Mouse (Mus musculus) MEL (cell line): ENCODE measurements around the gene Ppp1r9b. TPM values are rescaled to one million over a fixed set of nuclear protein-coding genes. Genes with fewer than 3 reads are reported as not detected.
A peak's percentile ranks its signal among the peaks of the same experiment; 100 is the strongest.
"Not testable (repeated sequence)": the region's sequence is repeated elsewhere in the genome, so short reads cannot be mapped to it uniquely, and the experiment has no call there.

Experiments
- DNase-seq: peaks from one replicate; pipeline ENCODE4 v3.0.0; 2011; ENCODE audit warnings: low read depth, low spot score
- H3K27ac ChIP-seq: 2 replicates; pipeline ENCODE4 v1.5.1; 2012; ENCODE audit warnings: low read depth, mild to moderate bottlenecking, control low read depth, low read length, moderate library complexity; ENCODE audit not compliant: control insufficient read depth
- H3K27me3 ChIP-seq, 2 experiments: fragments of 150-350 bp in 1 of 2; sonication (generic) in 1 of 2; 2 replicates each; pipeline ENCODE4 v1.6.1; 2012; ENCODE audit warnings: low read length in 2 of 2, mild to moderate bottlenecking in 2 of 2, improper control_type of control experiment in 1 of 2, moderate library complexity in 1 of 2; ENCODE audit not compliant: insufficient read depth in 2 of 2, control insufficient read depth in 1 of 2
- H3K36me3 ChIP-seq, 2 experiments: 2 replicates each; pipeline ENCODE4 v1.6.1; 2012 to 2014; ENCODE audit warnings: low read length in 2 of 2, improper control_type of control experiment in 1 of 2, inconsistent platforms in 1 of 2, mild to moderate bottlenecking in 1 of 2; ENCODE audit not compliant: insufficient read depth in 2 of 2, control insufficient read depth in 1 of 2
- H3K4me1 ChIP-seq, 2 experiments: fragments of 150-350 bp in 1 of 2; sonication (generic) in 1 of 2; 2 replicates each; pipeline ENCODE4 v1.6.1; 2012; ENCODE audit warnings: low read length in 2 of 2, improper control_type of control experiment in 1 of 2, mild to moderate bottlenecking in 1 of 2; ENCODE audit not compliant: insufficient read depth in 2 of 2, control insufficient read depth in 1 of 2
- H3K4me3 ChIP-seq, 2 experiments: fragments of 150-350 bp in 1 of 2; sonication (generic) in 1 of 2; 2 replicates each; pipeline ENCODE4 v1.5.1; 2012; ENCODE audit warnings: low read depth in 2 of 2, low read length in 2 of 2, mild to moderate bottlenecking in 2 of 2, moderate library complexity in 2 of 2, control low read depth in 1 of 2, improper control_type of control experiment in 1 of 2; ENCODE audit not compliant: control insufficient read depth in 1 of 2, insufficient read depth in 1 of 2
- H3K79me2 ChIP-seq: 2 replicates; pipeline ENCODE4 v1.6.1; 2012; ENCODE audit warnings: mild to moderate bottlenecking, low read length, moderate library complexity; ENCODE audit not compliant: control insufficient read depth, poor library complexity, insufficient read depth
- H3K9ac ChIP-seq: 2 replicates; pipeline ENCODE4 v1.6.1; 2012; ENCODE audit warnings: low read depth, mild to moderate bottlenecking, control low read depth, low read length, moderate library complexity; ENCODE audit not compliant: control insufficient read depth, poor library complexity, severe bottlenecking
- H3K9me3 ChIP-seq: fragments of 150-350 bp; sonication (generic); replicated peaks from 2 replicates; pipeline ENCODE4 v1.6.1; 2012; ENCODE audit warnings: mild to moderate bottlenecking, low read length, improper control_type of control experiment, moderate library complexity; ENCODE audit not compliant: insufficient read depth
- BHLHE40 ChIP-seq: IDR thresholded peaks from 2 replicates; pipeline ENCODE4 v1.6.1; 2012; ENCODE audit warnings: low read depth, mild to moderate bottlenecking, inconsistent platforms, low read length, improper control_type of control experiment, borderline replicate concordance
- CHD1 ChIP-seq: IDR thresholded peaks from 2 replicates; pipeline ENCODE4 v1.6.1; 2012; ENCODE audit warnings: low read depth, mild to moderate bottlenecking, inconsistent platforms, low read length, improper control_type of control experiment
- ELF1 ChIP-seq: IDR thresholded peaks from 2 replicates; pipeline ENCODE4 v1.6.1; 2014; ENCODE audit warnings: low read depth, mild to moderate bottlenecking, inconsistent platforms, low read length, improper control_type of control experiment, moderate library complexity
- EP300 ChIP-seq, 2 experiments: IDR thresholded peaks; 2 replicates each; pipeline ENCODE4 v1.6.1; 2011; ENCODE audit warnings: improper control_type of control experiment in 2 of 2, low read length in 2 of 2, low read depth in 1 of 2, mild to moderate bottlenecking in 1 of 2
- ETS1 ChIP-seq: IDR thresholded peaks from 2 replicates; pipeline ENCODE4 v1.6.1; 2012; ENCODE audit warnings: low read depth, mild to moderate bottlenecking, inconsistent platforms, low read length, improper control_type of control experiment, moderate library complexity
- GABPA ChIP-seq: IDR thresholded peaks from 2 replicates; pipeline ENCODE4 v1.6.1; 2012; ENCODE audit warnings: low read depth, mild to moderate bottlenecking, inconsistent platforms, low read length, improper control_type of control experiment, moderate library complexity
- GATA1 ChIP-seq: IDR thresholded peaks from 2 replicates; pipeline ENCODE4 v1.6.1; 2011; ENCODE audit warnings: low read depth, low read length, improper control_type of control experiment
- HCFC1 ChIP-seq: IDR thresholded peaks from 2 replicates; pipeline ENCODE4 v1.6.1; 2012; ENCODE audit warnings: low read depth, mild to moderate bottlenecking, inconsistent platforms, low read length, improper control_type of control experiment, moderate library complexity
- JUND ChIP-seq: IDR thresholded peaks from 2 replicates; pipeline ENCODE4 v1.6.1; 2011; ENCODE audit warnings: low read depth, mild to moderate bottlenecking, improper control_type of control experiment, low read length
- MAZ ChIP-seq: IDR thresholded peaks from 2 replicates; pipeline ENCODE4 v1.6.1; 2012; ENCODE audit warnings: low read depth, mild to moderate bottlenecking, inconsistent platforms, low read length, improper control_type of control experiment
- MEF2A ChIP-seq: IDR thresholded peaks from 2 replicates; pipeline ENCODE4 v1.6.1; 2014; ENCODE audit warnings: low read depth, mild to moderate bottlenecking, inconsistent platforms, low read length, improper control_type of control experiment; ENCODE audit not compliant: poor library complexity, insufficient replicate concordance, severe bottlenecking; ENCODE audit errors: extremely low read depth
- MYB ChIP-seq: IDR thresholded peaks from 2 replicates; pipeline ENCODE4 v1.6.1; 2011; ENCODE audit warnings: mild to moderate bottlenecking, low read depth, low read length, improper control_type of control experiment
- NELFE ChIP-seq: IDR thresholded peaks from 2 replicates; pipeline ENCODE4 v1.6.1; 2011; ENCODE audit warnings: low read depth, low read length, improper control_type of control experiment
- POLR2A ChIP-seq, 2 experiments: IDR thresholded peaks; 2 replicates each; pipeline ENCODE4 v1.6.1; 2011 to 2012; ENCODE audit warnings: low read length in 2 of 2, mild to moderate bottlenecking in 2 of 2, control low read depth in 1 of 2, improper control_type of control experiment in 1 of 2, low read depth in 1 of 2, moderate library complexity in 1 of 2; ENCODE audit not compliant: control insufficient read depth in 1 of 2, insufficient read depth in 1 of 2, poor library complexity in 1 of 2
- POLR2AphosphoS2 ChIP-seq: IDR thresholded peaks from 2 replicates; pipeline ENCODE4 v1.6.1; 2011; ENCODE audit warnings: low read length, improper control_type of control experiment
- RAD21 ChIP-seq: IDR thresholded peaks from 2 replicates; pipeline ENCODE4 v1.6.1; 2011; ENCODE audit warnings: mild to moderate bottlenecking, low read depth, low read length, improper control_type of control experiment
- RCOR1 ChIP-seq: IDR thresholded peaks from 2 replicates; pipeline ENCODE4 v1.6.1; 2012; ENCODE audit warnings: low read depth, mild to moderate bottlenecking, inconsistent platforms, low read length, improper control_type of control experiment
- SIN3A ChIP-seq: IDR thresholded peaks from 2 replicates; pipeline ENCODE4 v1.6.1; 2012; ENCODE audit warnings: low read length, improper control_type of control experiment, inconsistent platforms
- TBP ChIP-seq: IDR thresholded peaks from 2 replicates; pipeline ENCODE4 v1.8.0; 2011; ENCODE audit warnings: low read depth, low read length, improper control_type of control experiment
- TCF12 ChIP-seq: IDR thresholded peaks from 2 replicates; pipeline ENCODE4 v1.6.1; 2014; ENCODE audit warnings: low read depth, mild to moderate bottlenecking, inconsistent platforms, low read length, improper control_type of control experiment, moderate library complexity
- USF1 ChIP-seq: IDR thresholded peaks from 2 replicates; pipeline ENCODE4 v1.6.1; 2014; ENCODE audit warnings: low read depth, mild to moderate bottlenecking, inconsistent platforms, low read length, improper control_type of control experiment, moderate library complexity
- ZKSCAN1 ChIP-seq: IDR thresholded peaks from 2 replicates; pipeline ENCODE4 v1.6.1; 2012; ENCODE audit warnings: low read depth, mild to moderate bottlenecking, inconsistent platforms, low read length, improper control_type of control experiment, moderate library complexity
- ZNF384 ChIP-seq: IDR thresholded peaks from 2 replicates; pipeline ENCODE4 v1.6.1; 2012; ENCODE audit warnings: low read depth, mild to moderate bottlenecking, inconsistent platforms, low read length, improper control_type of control experiment
- polyA plus RNA-seq, 2 experiments: library from polyadenylated mRNA; stranded (reverse) in 1 of 2; unstranded in 1 of 2; fragments of >175 nt in 1 of 2; fragments of >200 nt in 1 of 2; gene quantifications; 2 replicates each; pipeline versions ENCODE4 v1.2.1 to v1.2.4; 2012; ENCODE audit warnings: low replicate concordance in 2 of 2, low read depth in 1 of 2; ENCODE audit not compliant: insufficient read length in 2 of 2, insufficient read depth in 1 of 2, missing spikeins in 1 of 2
- total RNA-seq: library from RNA; depleted of rRNA; stranded (reverse); fragments of 300-350 nt; gene quantifications from 2 replicates; pipeline ENCODE4 v1.2.3, GENCODE M21; 2012

Gene Ppp1r9b
- total and polyA plus RNA-seq, 3 experiments = 47.0 to 169 (median 150) TPM

DNA sequence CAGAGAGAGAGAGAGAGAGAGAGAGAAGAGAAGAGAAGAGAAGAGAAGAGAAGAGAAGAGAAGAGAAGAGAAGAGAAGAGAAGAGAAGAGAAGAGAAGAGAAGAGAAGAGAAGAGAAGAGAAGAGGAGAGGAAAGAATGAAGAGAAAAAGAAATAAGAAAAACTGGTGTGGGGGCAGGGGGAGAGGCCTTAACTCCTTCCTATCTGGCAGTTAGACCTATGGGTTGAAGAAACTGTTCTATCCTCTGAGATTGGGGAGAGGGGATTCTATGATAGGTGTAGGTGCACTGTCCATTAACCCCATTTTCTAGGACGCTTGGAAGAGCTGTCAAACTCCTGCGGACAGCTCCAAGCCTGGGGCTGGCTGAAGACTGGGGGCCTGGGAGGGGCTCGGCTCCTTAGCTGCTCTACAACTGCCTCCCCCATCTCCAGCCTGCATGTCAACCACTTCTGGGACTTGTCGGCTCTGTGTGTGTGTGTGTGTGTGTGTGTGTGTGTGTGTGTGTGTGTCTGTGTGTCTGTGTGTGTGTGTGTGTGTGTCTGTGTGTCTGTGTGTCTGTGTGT, 20.1 kb downstream of the Ppp1r9b start:
- not testable (repeated sequence) for H3K9me3 ChIP-seq, H3K27me3 ChIP-seq
- peaks cover 0 to 43% of the 10 kb centered on the region in 2 experiments; a peak in 3 of 4 replicates for H3K36me3 ChIP-seq
- TF ChIP-seq TBP = peak; percentile 52
- TF ChIP-seq BHLHE40 = 0 out of 2 replicates have a peak, but pooled peaks have one; percentile 20
- TF ChIP-seq JUND = peak; percentile 65; the same call in 1 of the 2 replicates
- 0 out of 2 replicates have a peak, but pooled peaks have one; percentile 24 for TF ChIP-seq HCFC1
- TF ChIP-seq MAZ = peak; percentile 59; the same call in 1 of the 2 replicates
- 0 out of 2 replicates have a peak, but pooled peaks have one; percentile 30 for TF ChIP-seq MYB
- peak in 1 of 2 experiments; percentile 17; a peak in 1 of 4 replicates for TF ChIP-seq EP300 (IDR thresholded peaks at IDR 0.05; ENCODE audit: low read depth in 1 of 2, low read length in 2 of 2)
- peak overlapping the region; percentile 70 to 80 for H3K4me3 ChIP-seq
- peaks cover 8 to 62% of the 10 kb centered on the region in 2 experiments for H3K4me1 ChIP-seq
- peak overlapping the region; percentile 99 for H3K27ac ChIP-seq
- peak overlapping the region; percentile 91 for H3K9ac ChIP-seq
- H3K79me2 ChIP-seq = peaks cover 25% of the 10 kb centered on the region
- peak; percentile 75 for DNase-seq

- H3K9ac ChIP-seq = peak overlapping the region; percentile 91
- peaks cover 0 to 38% of the 10 kb centered on the region in 2 experiments; a peak in 3 of 4 replicates for H3K36me3 ChIP-seq
- H3K27me3 ChIP-seq = no peaks in the 10 kb centered on the region
- H3K4me1 ChIP-seq = peaks cover 8 to 57% of the 10 kb centered on the region in 2 experiments
- peak overlapping the region; percentile 99 for H3K27ac ChIP-seq
- TF ChIP-seq POLR2A (IDR thresholded peaks at IDR 0.05; ENCODE audit: control insufficient read depth in 1 of 2, insufficient read depth in 1 of 2, low read depth in 1 of 2, low read length in 2 of 2, poor library complexity in 1 of 2) = peak in 1 of 2 experiments; percentile 53; a peak in 1 of 4 replicates
- no peak for TF ChIP-seq ELF1
- peak; percentile 70 for DNase-seq
- H3K79me2 ChIP-seq = peaks cover 25% of the 10 kb centered on the region
- peak overlapping the region; percentile 70 to 80 for H3K4me3 ChIP-seq
- H3K9me3 ChIP-seq = no peaks in the 10 kb centered on the region
These were observed 20.6 kb downstream of the Ppp1r9b start for GRCm38 (mm10) chr11:95011416-95011815.

GRCm38 (mm10) chr11:95012075-95012474, 21.2 kb downstream of the Ppp1r9b start:
- Histone ChIP-seq H3K9ac (peak overlapping the region; percentile 91), H3K36me3 (peaks cover 0 to 34% of the 10 kb centered on the region in 2 experiments)
- no peak for TF ChIP-seq ZKSCAN1
- peak; percentile 86 for TF ChIP-seq BHLHE40
- peak; percentile 90 for TF ChIP-seq MAZ
- TF ChIP-seq GABPA = no peak
- peak; percentile 97 for TF ChIP-seq ETS1
- peak in 1 of 2 experiments; percentile 96; a peak in 2 of 4 replicates for TF ChIP-seq POLR2A (IDR thresholded peaks at IDR 0.05; ENCODE audit: control insufficient read depth in 1 of 2, insufficient read depth in 1 of 2, low read depth in 1 of 2, low read length in 2 of 2, poor library complexity in 1 of 2)
- TF ChIP-seq HCFC1 = peak; percentile 45; the same call in 1 of the 2 replicates
- TF ChIP-seq SIN3A = peak; percentile 96
- TF ChIP-seq ELF1 = no peak; the same call in 1 of the 2 replicates
- TF ChIP-seq NELFE = peak; percentile 84
- TF ChIP-seq TCF12 = peak; percentile 100
- no peak for TF ChIP-seq RAD21
- TF ChIP-seq GATA1 = peak; percentile 100
- peak; percentile 79 for TF ChIP-seq USF1
- peak; percentile 82; the same call in 1 of the 2 replicates for TF ChIP-seq RCOR1
- TF ChIP-seq POLR2AphosphoS2 = peak; percentile 87; the same call in 1 of the 2 replicates
- TF ChIP-seq MEF2A = peak; percentile 74; the same call in 1 of the 2 replicates
- TF ChIP-seq CHD1 = peak; percentile 13; the same call in 1 of the 2 replicates
- TF ChIP-seq ZNF384 = no peak

More at GRCm38 (mm10) chr11:95012075-95012474, 21.2 kb downstream of the Ppp1r9b start:
- peak overlapping the region; percentile 99 for H3K27ac ChIP-seq
- peaks cover 25% of the 10 kb centered on the region for H3K79me2 ChIP-seq
- peak overlapping the region; percentile 70 to 80; a peak in 3 of 4 replicates for H3K4me3 ChIP-seq
- no peaks in the 10 kb centered on the region for H3K27me3 ChIP-seq
- H3K9me3 ChIP-seq = no peaks in the 10 kb centered on the region
- DNase-seq = peak; percentile 98
- peaks cover 8 to 52% of the 10 kb centered on the region in 2 experiments for H3K4me1 ChIP-seq
